8 mouse cellular contexts compared by ENCODE assay signal in the genomic region with DNA sequence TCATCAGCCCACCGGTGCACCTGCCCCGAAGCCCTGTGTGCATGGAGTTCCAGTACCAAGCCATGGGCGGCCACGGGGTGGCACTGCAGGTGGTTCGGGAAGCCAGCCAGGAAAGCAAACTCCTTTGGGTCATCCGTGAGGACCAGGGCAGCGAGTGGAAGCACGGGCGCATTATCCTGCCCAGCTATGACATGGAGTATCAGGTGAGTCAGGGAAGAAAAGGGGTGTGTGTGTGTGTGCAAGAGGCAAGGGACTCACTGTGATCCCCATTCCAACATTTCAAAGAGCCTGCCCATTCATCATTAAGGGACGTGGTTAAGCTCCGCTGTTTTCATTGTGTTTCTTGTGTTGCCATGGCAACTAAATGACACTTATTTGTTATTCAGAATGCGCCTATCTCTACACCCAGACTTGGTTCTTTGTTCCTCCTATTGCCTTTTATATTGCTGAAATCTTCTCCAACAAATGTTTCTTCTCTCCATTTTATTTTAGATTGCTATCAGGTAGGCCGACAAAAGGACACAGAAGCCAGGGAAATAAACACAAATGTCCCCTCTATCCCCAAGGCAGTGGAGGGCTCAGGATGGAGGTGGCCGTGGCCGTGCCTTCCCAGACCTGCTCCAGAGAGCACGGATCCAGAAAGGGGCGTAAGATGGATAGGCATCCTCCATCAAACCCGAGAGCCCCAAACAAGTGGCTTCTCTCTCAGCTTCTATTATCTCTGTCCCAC.
DNase-seq lines count a peak whose midpoint lies in the region; ATAC-seq lines count a peak whose summit lies in the region.

No protein-coding gene starts in this region.

- H3K4me1 ChIP-seq in limb, embryonic 15.5 days, result peaks cover 20% of the 10 kb centered on the region
- H3K4me1 ChIP-seq in limb, embryonic 10.5 days, result peaks cover 13% of the 10 kb centered on the region
- H3K4me1 ChIP-seq in midbrain, embryonic 12.5 days, result peaks cover 21% of the 10 kb centered on the region; the same call in 1 of the 2 replicates

- no peak for ATAC-seq in limb, embryonic 15.5 days (ENCODE audit: insufficient number of reproducible peaks, low FRiP score, low TSS enrichment, low read depth)
- ATAC-seq in midbrain, embryonic 12.5 days (ENCODE audit: low FRiP score, low read depth), result no peak

- no peaks in the 10 kb centered on the region for H3K9me3 ChIP-seq in limb, embryonic 15.5 days
- no peaks in the 10 kb centered on the region for H3K9me3 ChIP-seq in limb, embryonic 10.5 days (replicated peaks)
- no peaks in the 10 kb centered on the region for H3K9me3 ChIP-seq in midbrain, embryonic 12.5 days

- H3K4me2 ChIP-seq in limb, embryonic 15.5 days, result no peak overlapping the region
- H3K4me2 ChIP-seq in midbrain, embryonic 12.5 days (replicated peaks), result no peak overlapping the region

- H3K27me3 ChIP-seq in limb, embryonic 15.5 days, result no peaks in the 10 kb centered on the region; the same call in 1 of the 2 replicates
- H3K27me3 ChIP-seq in limb, embryonic 10.5 days (ENCODE audit: low read depth, poor library complexity, severe bottlenecking), result peaks cover 20% of the 10 kb centered on the region
- peaks cover 37% of the 10 kb centered on the region for H3K27me3 ChIP-seq in midbrain, embryonic 12.5 days

- H3K9ac ChIP-seq in limb, embryonic 15.5 days, result no peak overlapping the region
- no peak overlapping the region for H3K9ac ChIP-seq in midbrain, embryonic 12.5 days (replicated peaks)

- DNase-seq in limb, embryonic 10.5 days (ENCODE audit: low spot score), result no peak
- DNase-seq in adrenal gland, postnatal 14 days, result peak; percentile 62
- DNase-seq in cerebellum, postnatal 25 days, result peak; percentile 42 to 68
- DNase-seq in urinary bladder, adult 2 months (ENCODE audit: low spot score), result no peak
- DNase-seq in left cerebral cortex, adult 18-20 months (ENCODE audit: low spot score in 2 of 2), result no peak
- no peak for DNase-seq in left cerebral cortex, adult 9 months (ENCODE audit: low spot score in 2 of 2)

- H3K27ac ChIP-seq in limb, embryonic 15.5 days, result peak overlapping the region; percentile 57; the same call in 1 of the 2 replicates
- no peak overlapping the region for H3K27ac ChIP-seq in limb, embryonic 10.5 days
- peak overlapping the region; percentile 27; the same call in 1 of the 2 replicates for H3K27ac ChIP-seq in midbrain, embryonic 12.5 days (replicated peaks)

- no peak overlapping the region for H3K4me3 ChIP-seq in limb, embryonic 15.5 days
- H3K4me3 ChIP-seq in limb, embryonic 10.5 days, result no peak overlapping the region
- H3K4me3 ChIP-seq in midbrain, embryonic 12.5 days, result no peak overlapping the region

- WGBS in limb, embryonic 15.5 days, result 83% methylated on average over 18 of the region's 18 CpGs
- 91% methylated on average over 18 of the region's 18 CpGs for WGBS in limb, embryonic 10.5 days
- 71% methylated on average over 18 of the region's 18 CpGs for WGBS in midbrain, embryonic 12.5 days

- H3K36me3 ChIP-seq in limb, embryonic 15.5 days, result peaks cover 31% of the 10 kb centered on the region
- H3K36me3 ChIP-seq in limb, embryonic 10.5 days, result peaks cover 87% of the 10 kb centered on the region
- no peaks in the 10 kb centered on the region for H3K36me3 ChIP-seq in midbrain, embryonic 12.5 days

Comparison
In these comparisons a context has a peak if more than half of its experiments do, and no peak if none do; other contexts are left out.
1. DNase-seq: peak in adrenal gland, postnatal 14 days (single experiment) and cerebellum, postnatal 25 days (2 of 2); none in limb, embryonic 10.5 days (single experiment), urinary bladder, adult 2 months (single experiment), left cerebral cortex, adult 18-20 months (0 of 2) and left cerebral cortex, adult 9 months (0 of 2).